Mouse (Mus musculus) hindbrain, embryonic 12.5 days (tissue): ENCODE measurements around the gene Tfb1m. TPM values are rescaled to one million over a fixed set of nuclear protein-coding genes. Genes with fewer than 3 reads are reported as not detected.

ENCODE experiments used
- ATAC-seq: fragments of 200-750 bp; cut with Nextera tagmentation; 2 replicates; pipeline ENCODE4 v1.8.0; 2017; ENCODE audit warnings: moderate TSS enrichment; ENCODE audit not compliant: low FRiP score
- H3K27ac ChIP-seq: fragments of 300-500 bp; sonication (generic); 2 replicates; pipeline ENCODE4 v1.5.1; 2016; ENCODE audit warnings: mild to moderate bottlenecking
- H3K27me3 ChIP-seq: fragments of 300-500 bp; sonication (generic); 2 replicates; pipeline ENCODE4 v1.6.1; 2016; ENCODE audit warnings: mild to moderate bottlenecking
- H3K36me3 ChIP-seq: fragments of 300-500 bp; sonication (generic); 2 replicates; pipeline ENCODE4 v1.6.1; 2016; ENCODE audit warnings: mild to moderate bottlenecking
- H3K4me1 ChIP-seq: fragments of 300-500 bp; sonication (generic); 2 replicates; pipeline ENCODE4 v1.6.1; 2016
- H3K4me2 ChIP-seq: fragments of 300-500 bp; sonication (generic); replicated peaks from 2 replicates; pipeline ENCODE4 v1.6.1; 2016; ENCODE audit warnings: mild to moderate bottlenecking
- H3K4me3 ChIP-seq: fragments of 300-500 bp; sonication (generic); 2 replicates; pipeline ENCODE4 v1.5.1; 2016; ENCODE audit warnings: mild to moderate bottlenecking
- H3K9ac ChIP-seq: fragments of 300-500 bp; sonication (generic); 2 replicates; pipeline ENCODE4 v1.6.1; 2016; ENCODE audit warnings: mild to moderate bottlenecking, moderate library complexity
- H3K9me3 ChIP-seq: fragments of 300-500 bp; sonication (generic); replicated peaks from 2 replicates; pipeline ENCODE4 v1.6.1; 2016; ENCODE audit warnings: mild to moderate bottlenecking
- WGBS: fragments of 180-500 bp; shearing (Covaris S2); methylation state at CpG from one replicate; pipeline ENCODE4 v1.1.7; 2016; 5-methylcytosine and 5-hydroxymethylcytosine counted together
- polyA plus RNA-seq: library from polyadenylated mRNA; unstranded; fragments of >200 nt; fragmentation: Nextera tagmentation; extraction: Ambion mirVana; gene quantifications from 2 replicates; pipeline ENCODE4 v1.2.1, GENCODE M21; 2016

Gene Tfb1m
- 15.7 and 16.1 TPM in 2 replicates for polyA plus RNA-seq

- under 1% methylated on average over 60 of the region's 60 CpGs for WGBS
- ATAC-seq = peak; percentile 100
Observed at GRCm38 (mm10) chr17:3557331-3558311, at the start of gene Tfb1m. Gene Tfb1m, minus strand, starts transcription at chr17:3557781.

GRCm38 (mm10) chr17:3602954-3603672, 45.5 kb upstream of the Tfb1m start:
- Histone ChIP-seq H3K4me1 (no peaks in the 10 kb centered on the region), H3K9me3 (no peaks in the 10 kb centered on the region), H3K4me3 (no peak overlapping the region), H3K27me3 (no peaks in the 10 kb centered on the region), H3K36me3 (no peaks in the 10 kb centered on the region), H3K9ac (no peak overlapping the region), H3K27ac (no peak overlapping the region), H3K4me2 (no peak overlapping the region)
- ATAC-seq = no peak
- WGBS = 94% methylated on average over 6 of the region's 6 CpGs

More at GRCm38 (mm10) chr17:3557331-3558311, at the start of gene Tfb1m:
- Histone ChIP-seq H3K4me2 (peak within 1 kb of the TSS; percentile 67), H3K4me3 (peak within 1 kb of the TSS; percentile 58), H3K9ac (peak within 1 kb of the TSS; percentile 57), H3K27ac (peak within 1 kb of the TSS; percentile 83), H3K4me1 (peaks cover 8% of the 10 kb centered on the region; the same call in 1 of the 2 replicates), H3K9me3 (no peaks in the 10 kb centered on the region), H3K36me3 (0 out of 2 replicates have a peak, but pooled peaks cover 4% of the 10 kb centered on the region), H3K27me3 (no peaks in the 10 kb centered on the region)

- Histone ChIP-seq H3K4me1 (peaks cover 2% of the 10 kb centered on the region; the same call in 1 of the 2 replicates), H3K36me3 (no peaks in the 10 kb centered on the region), H3K27ac (no peak overlapping the region), H3K27me3 (no peaks in the 10 kb centered on the region), H3K9ac (no peak overlapping the region), H3K4me2 (no peak overlapping the region), H3K4me3 (no peak overlapping the region), H3K9me3 (no peaks in the 10 kb centered on the region)
- no peak for ATAC-seq
- WGBS = 78% methylated on average over 1 of the region's 1 CpGs
Observed at GRCm38 (mm10) chr17:3598393-3598792, 40.8 kb upstream of the Tfb1m start.

GRCm38 (mm10) chr17:3597866-3598265, 40.3 kb upstream of the Tfb1m start:
- H3K4me3 ChIP-seq = no peak overlapping the region
- H3K9ac ChIP-seq = no peak overlapping the region
- no peak overlapping the region for H3K27ac ChIP-seq
- no peaks in the 10 kb centered on the region for H3K9me3 ChIP-seq
- WGBS = 57% methylated on average over 1 of the region's 1 CpGs
- no peaks in the 10 kb centered on the region for H3K27me3 ChIP-seq
- H3K4me1 ChIP-seq = peaks cover 2% of the 10 kb centered on the region; the same call in 1 of the 2 replicates
- no peak overlapping the region for H3K4me2 ChIP-seq
- no peaks in the 10 kb centered on the region for H3K36me3 ChIP-seq
- no peak for ATAC-seq

GRCm38 (mm10) chr17:3597130-3597529, 39.5 kb upstream of the Tfb1m start:
- Histone ChIP-seq H3K27ac (no peak overlapping the region), H3K36me3 (no peaks in the 10 kb centered on the region), H3K4me1 (peaks cover 2% of the 10 kb centered on the region; the same call in 1 of the 2 replicates), H3K9ac (no peak overlapping the region), H3K27me3 (no peaks in the 10 kb centered on the region), H3K4me3 (no peak overlapping the region), H3K4me2 (no peak overlapping the region), H3K9me3 (no peaks in the 10 kb centered on the region)
- WGBS = 74% methylated on average over 1 of the region's 1 CpGs
- no peak for ATAC-seq

GRCm38 (mm10) chr17:3570876-3571275, 13.3 kb upstream of the Tfb1m start:
- WGBS = 7% methylated on average over 12 of the region's 12 CpGs
- H3K9me3 ChIP-seq = no peaks in the 10 kb centered on the region
- no peaks in the 10 kb centered on the region for H3K36me3 ChIP-seq
- no peak overlapping the region for H3K9ac ChIP-seq
- H3K27ac ChIP-seq = no peak overlapping the region
- ATAC-seq = no peak
- no peaks in the 10 kb centered on the region for H3K27me3 ChIP-seq
- H3K4me2 ChIP-seq = no peak overlapping the region; the same call in 1 of the 2 replicates
- no peaks in the 10 kb centered on the region for H3K4me1 ChIP-seq
- no peak overlapping the region for H3K4me3 ChIP-seq

GRCm38 (mm10) chr17:3562405-3562804, 4.8 kb upstream of the Tfb1m start:
- Histone ChIP-seq H3K27me3 (no peaks in the 10 kb centered on the region), H3K4me1 (no peaks in the 10 kb centered on the region), H3K36me3 (no peaks in the 10 kb centered on the region), H3K4me2 (no peak overlapping the region), H3K4me3 (no peak overlapping the region), H3K9ac (no peak overlapping the region), H3K27ac (no peak overlapping the region), H3K9me3 (no peaks in the 10 kb centered on the region)
- ATAC-seq = no peak
- WGBS = 67% methylated on average over 8 of the region's 8 CpGs

- H3K9me3 ChIP-seq = no peaks in the 10 kb centered on the region
- WGBS = 79% methylated on average over 3 of the region's 3 CpGs
- ATAC-seq = no peak
Observed at GRCm38 (mm10) chr17:3560534-3560933, 3.0 kb upstream of the Tfb1m start.

GRCm38 (mm10) chr17:3558356-3558870, 832 bp upstream of the Tfb1m start:
- Histone ChIP-seq H3K36me3 (0 out of 2 replicates have a peak, but pooled peaks cover 4% of the 10 kb centered on the region), H3K4me2 (peak overlapping the region; percentile 67), H3K27ac (no peak overlapping the region), H3K4me3 (peak overlapping the region; percentile 58), H3K4me1 (peaks cover 8% of the 10 kb centered on the region; the same call in 1 of the 2 replicates), H3K27me3 (no peaks in the 10 kb centered on the region), H3K9ac (no peak overlapping the region), H3K9me3 (no peaks in the 10 kb centered on the region)
- 71% methylated on average over 9 of the region's 9 CpGs for WGBS
- no peak for ATAC-seq

More at GRCm38 (mm10) chr17:3560534-3560933, 3.0 kb upstream of the Tfb1m start:
- H3K4me3 ChIP-seq = no peak overlapping the region
- H3K4me1 ChIP-seq = peaks cover 8% of the 10 kb centered on the region; the same call in 1 of the 2 replicates
- H3K36me3 ChIP-seq = no peaks in the 10 kb centered on the region
- H3K27ac ChIP-seq = no peak overlapping the region
- H3K4me2 ChIP-seq = no peak overlapping the region
- H3K27me3 ChIP-seq = no peaks in the 10 kb centered on the region
- no peak overlapping the region for H3K9ac ChIP-seq

GRCm38 (mm10) chr17:3556251-3556650, 1.3 kb downstream of the Tfb1m start:
- H3K36me3 ChIP-seq = peaks cover 9% of the 10 kb centered on the region; the same call in 1 of the 2 replicates
- H3K27me3 ChIP-seq = no peaks in the 10 kb centered on the region
- no peak overlapping the region for H3K4me3 ChIP-seq
- H3K27ac ChIP-seq = no peak overlapping the region
- 83% methylated on average over 1 of the region's 1 CpGs for WGBS
- no peaks in the 10 kb centered on the region for H3K9me3 ChIP-seq
- peaks cover 8% of the 10 kb centered on the region; the same call in 1 of the 2 replicates for H3K4me1 ChIP-seq
- peak overlapping the region; percentile 67; the same call in 1 of the 2 replicates for H3K4me2 ChIP-seq
- no peak overlapping the region for H3K9ac ChIP-seq
- ATAC-seq = no peak

GRCm38 (mm10) chr17:3547725-3548124, 9.9 kb downstream of the Tfb1m start:
- no peak overlapping the region for H3K4me3 ChIP-seq
- WGBS = 70% methylated on average over 7 of the region's 7 CpGs

GRCm38 (mm10) chr17:3541033-3541432, 16.5 kb downstream of the Tfb1m start:
- no peak overlapping the region for H3K27ac ChIP-seq
- no peak overlapping the region for H3K4me3 ChIP-seq
- 89% methylated on average over 5 of the region's 5 CpGs for WGBS
- H3K4me2 ChIP-seq = no peak overlapping the region
- peaks cover 14% of the 10 kb centered on the region for H3K36me3 ChIP-seq
- no peak overlapping the region for H3K9ac ChIP-seq
- no peaks in the 10 kb centered on the region for H3K27me3 ChIP-seq
- H3K4me1 ChIP-seq = no peaks in the 10 kb centered on the region
- H3K9me3 ChIP-seq = no peaks in the 10 kb centered on the region
- no peak for ATAC-seq

More at GRCm38 (mm10) chr17:3547725-3548124, 9.9 kb downstream of the Tfb1m start:
- H3K27me3 ChIP-seq = no peaks in the 10 kb centered on the region
- H3K4me2 ChIP-seq = no peak overlapping the region
- no peaks in the 10 kb centered on the region for H3K9me3 ChIP-seq
- no peak overlapping the region for H3K9ac ChIP-seq
- H3K27ac ChIP-seq = no peak overlapping the region
- no peaks in the 10 kb centered on the region for H3K4me1 ChIP-seq
- H3K36me3 ChIP-seq = peaks cover 7% of the 10 kb centered on the region; the same call in 1 of the 2 replicates
- ATAC-seq = no peak
